Mouse (Mus musculus): ENCODE data around the gene Flcn.

Flcn gene

DNA sequence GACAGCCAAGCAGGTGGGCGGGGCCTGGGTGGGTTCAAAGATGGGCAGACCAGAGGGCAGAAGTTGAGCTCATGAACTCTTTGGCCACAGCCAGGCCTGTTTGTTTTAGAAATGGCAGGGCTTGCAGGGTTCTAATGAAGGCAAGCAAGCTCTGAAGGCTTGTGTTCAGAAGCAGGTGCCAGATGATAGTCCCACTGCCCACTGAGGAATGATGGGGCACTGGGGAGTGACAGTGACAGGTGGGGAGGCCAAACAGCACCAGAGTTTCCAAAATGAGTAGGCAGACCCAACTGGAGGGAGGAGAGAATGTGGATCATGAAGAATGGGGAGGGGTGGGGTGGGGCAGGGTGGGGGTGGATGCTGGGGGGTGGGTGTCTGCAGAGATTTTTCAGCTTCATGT, 4.6 kb downstream of the Flcn start:
- no peak for DNase-seq

DNA sequence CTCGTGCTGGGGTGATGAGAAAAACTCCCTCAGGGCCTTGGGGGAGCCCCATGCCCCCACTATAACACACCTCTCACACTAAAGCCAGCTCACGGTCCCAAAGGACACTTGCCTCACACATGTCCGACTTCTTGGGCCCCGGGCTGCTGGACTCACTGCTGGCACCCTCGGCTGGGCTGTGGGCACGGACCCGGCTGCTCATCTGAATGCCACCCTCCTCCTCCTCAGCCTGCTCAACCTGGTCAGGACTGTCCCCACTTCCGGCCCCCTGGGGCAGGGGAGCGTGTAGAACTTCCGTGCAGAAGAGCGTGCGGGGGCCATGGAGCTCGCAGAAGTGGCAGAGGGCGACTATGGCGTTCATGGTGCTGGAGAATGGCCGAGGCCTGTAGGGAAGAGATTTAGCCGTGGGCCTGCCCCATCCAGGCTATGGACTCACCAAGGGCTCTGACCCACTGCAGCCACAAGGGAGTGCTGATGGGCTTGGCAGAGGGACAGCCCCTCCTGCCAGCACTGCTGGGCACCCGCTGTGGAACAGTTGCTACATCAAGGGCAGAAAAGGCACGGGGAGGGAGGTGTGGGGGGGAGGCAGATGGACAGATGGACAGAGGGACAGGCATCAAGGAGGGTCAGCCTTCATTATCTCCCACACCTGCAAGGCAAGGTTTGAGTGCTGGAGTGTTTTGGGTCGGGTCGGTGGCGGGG, 5.3 kb downstream of the Flcn start:
- DNase-seq = peak; percentile 58 to 64

DNA sequence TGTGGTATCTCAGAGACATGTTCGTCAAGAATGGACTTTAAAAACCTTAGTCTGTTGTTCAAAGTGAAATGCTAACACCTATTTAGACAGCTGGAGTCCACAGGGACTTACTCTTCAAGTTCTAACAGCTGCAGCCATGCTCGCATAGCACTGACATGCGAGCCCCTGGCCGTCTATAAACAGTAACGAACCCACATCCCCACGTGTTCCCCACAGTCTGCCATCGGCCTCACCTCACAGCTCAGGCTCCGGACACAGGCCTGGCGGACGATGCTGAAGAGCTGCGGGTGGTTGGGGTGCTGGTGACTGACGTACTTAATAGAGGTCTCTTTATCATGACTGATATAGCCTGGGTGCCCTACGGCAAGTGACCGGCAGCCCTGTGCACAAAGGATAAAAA, 6.3 kb downstream of the Flcn start:
- no peak for DNase-seq

DNA sequence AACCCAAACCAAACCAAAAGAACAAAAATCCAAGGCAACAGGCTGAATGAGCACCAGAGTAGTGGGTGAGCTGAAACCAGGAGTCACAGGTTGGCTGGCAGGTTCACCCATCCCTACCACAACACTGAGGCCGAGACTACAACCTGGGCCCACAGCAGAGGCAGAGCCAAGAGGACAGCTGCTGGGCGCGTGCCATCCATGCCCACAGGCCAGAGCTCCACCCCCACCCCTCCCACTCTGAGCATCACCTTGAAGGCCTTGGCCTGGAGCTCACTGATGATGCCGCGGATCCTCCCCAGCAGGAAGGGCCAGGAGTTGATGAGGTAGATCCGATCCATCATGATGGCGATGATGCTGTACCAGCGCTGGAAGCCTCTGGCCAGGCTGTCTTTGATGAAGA, 7.9 kb downstream of the Flcn start:
- no peak for DNase-seq

DNA sequence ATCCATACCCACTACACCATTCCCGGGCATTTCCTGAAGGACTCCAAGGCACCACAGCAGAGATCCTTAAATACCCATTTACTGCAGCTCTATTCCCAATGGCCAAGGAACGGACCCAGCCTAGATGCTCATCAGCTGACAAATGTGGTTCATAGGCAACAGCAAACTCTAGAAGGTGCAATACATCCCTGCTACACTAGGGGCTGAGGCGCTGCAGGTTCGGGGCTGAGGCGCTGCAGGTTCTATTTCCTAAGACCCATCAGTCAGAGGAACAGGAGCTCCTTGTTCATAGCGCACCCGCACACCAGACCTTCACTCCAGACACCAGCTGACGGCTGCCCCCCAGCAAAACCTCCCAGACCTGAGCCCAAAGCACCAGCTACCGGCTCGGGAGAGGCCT, 9.4 kb downstream of the Flcn start:
- DNase-seq = no peak

DNA sequence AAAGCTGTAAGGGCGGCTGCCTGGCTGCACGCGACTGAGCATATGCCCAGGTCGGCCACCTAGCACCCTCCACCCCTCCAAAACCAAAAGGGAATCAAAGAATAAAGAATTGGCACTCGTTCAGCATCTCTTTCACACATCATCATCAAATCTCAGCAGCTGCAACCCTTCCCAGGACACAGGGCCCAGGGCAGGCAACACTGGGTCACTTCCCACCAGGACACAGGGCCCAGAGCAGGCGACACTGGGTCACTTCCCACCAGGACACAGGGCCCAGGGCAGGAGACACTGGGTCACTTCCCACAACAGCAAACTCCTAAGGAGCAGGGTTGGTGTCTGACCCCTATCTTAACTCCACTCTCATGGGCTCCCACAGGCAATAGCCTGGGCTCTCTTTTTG, 16.4 kb downstream of the Flcn start:
- no peak for DNase-seq

DNA sequence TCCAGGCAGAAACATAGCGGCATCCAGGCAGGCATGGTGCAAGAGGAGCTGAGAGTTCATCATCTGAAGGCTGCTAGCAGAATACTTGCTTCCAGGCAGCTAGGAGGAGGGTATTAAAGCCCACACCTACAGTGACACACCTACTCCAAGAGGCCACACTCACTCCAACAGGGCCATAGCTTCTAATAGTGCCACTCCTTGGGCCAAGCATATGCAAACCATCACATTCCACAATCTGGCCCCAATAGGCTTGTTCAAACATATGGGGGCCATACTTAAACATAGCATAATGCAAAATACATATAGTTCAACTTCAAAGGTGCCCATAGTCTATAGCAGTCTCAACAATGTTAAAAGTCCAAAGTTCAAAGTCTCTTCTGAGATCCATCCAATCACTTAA, 20.5 kb downstream of the Flcn start:
- no peak for DNase-seq

DNA sequence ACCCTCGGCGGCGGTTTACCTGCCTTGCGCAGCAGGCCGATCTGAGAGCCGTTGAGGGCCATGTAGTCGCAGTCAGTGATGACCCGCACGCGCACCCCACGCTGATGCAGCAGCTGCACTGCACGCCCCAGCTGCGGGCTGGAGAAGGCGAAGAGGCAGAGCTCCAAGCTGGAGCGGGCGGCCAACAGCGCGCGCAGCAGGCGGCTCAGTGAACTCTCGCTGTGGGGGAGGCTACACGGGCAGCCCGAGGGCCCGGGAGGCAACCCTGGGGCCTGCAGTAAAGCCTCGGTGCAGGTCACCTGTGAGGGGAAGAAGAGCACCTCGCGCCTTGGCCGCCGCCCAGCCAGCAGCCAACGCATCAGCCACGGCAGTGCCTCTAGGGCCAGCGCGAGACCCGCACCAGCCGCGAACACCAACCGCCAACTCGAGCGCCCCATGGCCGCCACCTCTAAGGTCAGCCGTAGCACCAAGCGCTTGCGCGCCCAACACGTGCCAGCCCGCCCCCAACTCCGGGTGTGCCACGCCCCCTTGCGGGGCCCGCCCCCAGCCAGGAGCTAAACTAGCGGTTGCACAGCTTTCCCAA, 22.5 kb downstream of the Flcn start, which contains the start of gene Pld6:
Pld6 (minus strand) TSS at position 447 of the 583 bp plus-strand sequence.
- DNase-seq = peak; percentile 57 to 68

DNA sequence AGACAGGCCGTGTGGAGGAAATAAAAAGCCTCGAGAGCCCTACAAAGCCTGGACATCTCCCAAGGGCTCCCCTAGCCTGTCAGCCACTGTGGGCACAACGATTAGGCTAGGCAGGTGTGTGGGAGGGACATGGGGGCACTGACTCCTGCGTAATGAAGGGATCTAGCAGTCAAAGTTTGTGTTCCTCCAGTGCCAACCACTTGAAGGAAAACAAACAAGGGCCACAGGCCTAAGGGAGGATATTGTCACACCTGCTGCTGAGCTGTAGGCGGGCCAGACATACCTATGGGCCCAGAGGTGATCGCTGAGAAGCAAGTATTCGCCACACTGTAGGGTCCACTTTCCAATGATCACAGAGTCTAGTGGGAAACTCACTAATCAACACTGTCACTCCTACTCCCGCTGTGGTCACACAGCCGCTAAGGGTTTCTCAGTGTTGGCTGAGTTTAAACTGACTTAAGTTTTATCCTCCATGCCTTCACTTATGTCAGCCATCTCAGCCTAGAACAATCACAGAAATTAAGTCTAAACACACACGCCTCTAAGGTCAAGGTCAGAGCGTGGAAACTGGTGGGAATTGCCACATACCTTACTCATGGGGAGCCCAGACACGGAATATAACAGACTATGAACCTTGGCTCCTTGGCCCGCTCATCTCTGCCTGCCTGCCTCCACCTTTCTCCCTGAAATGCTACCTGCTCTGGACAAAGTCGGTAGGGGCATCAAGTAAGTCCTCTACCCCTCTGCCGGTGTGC, 23.2 kb downstream of the Flcn start:
- no peak for DNase-seq

DNA sequence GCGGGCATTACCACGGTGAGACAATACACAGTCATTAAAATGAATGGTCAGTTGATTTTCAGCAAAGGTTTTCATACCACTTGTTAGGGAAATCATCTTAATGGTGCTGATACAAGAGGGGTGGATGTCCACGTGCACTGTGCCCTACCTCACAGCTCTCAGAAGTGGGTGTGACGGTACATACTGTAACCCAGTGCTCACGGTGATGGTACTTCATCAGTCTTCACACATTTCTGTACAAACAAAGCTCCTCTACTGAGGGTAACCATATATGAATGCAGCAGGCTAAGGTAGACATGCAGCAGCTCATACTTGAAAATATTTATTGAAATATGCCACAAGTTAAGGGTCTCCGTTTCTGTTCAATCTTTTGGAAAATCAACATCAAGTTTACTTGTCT, 26.2 kb downstream of the Flcn start:
- no peak for DNase-seq

DNA sequence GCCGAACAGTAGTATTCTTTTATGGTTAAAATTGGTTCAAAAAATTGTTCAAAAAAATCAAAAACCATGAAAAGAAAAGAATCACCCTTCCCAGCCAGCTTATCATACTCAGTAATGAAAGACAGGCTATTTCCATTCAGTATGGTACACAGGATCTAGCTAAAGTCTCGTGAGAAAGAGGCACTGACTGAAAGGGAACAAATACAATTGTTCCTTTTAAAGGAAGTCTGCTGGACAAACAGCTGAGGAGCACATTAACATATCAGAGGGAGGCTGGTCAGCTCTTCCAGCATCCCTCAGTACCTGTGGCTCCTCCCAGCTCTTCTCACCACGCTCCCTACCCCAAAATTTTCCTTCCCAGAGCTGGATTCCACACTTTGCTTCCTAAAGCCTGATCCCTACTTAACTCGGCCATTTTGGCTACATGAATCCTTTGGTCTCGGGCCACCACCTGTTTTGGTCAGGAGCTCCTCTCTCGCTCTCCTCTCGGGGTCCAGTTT, 27.7 kb downstream of the Flcn start:
- no peak for DNase-seq

DNA sequence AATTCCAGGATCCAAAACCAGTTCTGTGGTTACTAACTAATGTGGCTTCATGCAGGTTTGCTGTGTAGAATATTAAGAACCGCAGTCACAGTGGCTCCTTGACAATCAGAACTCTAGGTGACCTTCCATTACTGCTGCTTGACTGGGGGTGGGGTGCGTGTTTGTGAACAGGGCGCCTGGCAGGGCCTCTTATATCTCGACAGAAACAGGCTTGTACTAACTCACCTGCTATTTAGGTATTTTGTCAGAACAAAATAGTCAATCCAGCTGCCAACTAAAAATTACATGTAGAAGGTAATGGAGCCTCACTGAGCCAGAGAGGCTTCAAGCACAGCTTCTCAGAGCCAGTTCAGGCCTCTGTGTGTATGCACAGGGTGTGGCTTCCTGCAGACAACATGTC, 29.6 kb downstream of the Flcn start:
- no peak for DNase-seq

DNA sequence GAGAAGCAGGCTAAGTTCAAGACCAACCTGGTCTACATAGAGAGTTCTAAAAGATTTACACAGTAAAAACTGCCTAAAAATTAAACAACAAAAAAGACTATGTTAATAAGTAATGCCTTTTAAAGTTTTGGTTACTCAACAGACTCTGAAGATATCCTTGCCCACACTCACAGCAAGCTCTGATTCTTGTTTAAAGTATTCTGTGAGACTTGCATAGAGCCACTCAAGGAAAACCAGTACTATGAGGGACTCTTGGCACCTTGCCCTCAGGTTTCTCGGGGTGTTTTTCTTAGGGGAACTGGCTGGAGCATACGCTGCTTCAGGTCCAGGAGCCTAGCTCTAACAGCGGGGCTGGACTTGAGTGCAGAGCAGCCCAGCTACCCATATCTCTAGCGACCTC, 30.4 kb downstream of the Flcn start:
- DNase-seq = no peak

DNA sequence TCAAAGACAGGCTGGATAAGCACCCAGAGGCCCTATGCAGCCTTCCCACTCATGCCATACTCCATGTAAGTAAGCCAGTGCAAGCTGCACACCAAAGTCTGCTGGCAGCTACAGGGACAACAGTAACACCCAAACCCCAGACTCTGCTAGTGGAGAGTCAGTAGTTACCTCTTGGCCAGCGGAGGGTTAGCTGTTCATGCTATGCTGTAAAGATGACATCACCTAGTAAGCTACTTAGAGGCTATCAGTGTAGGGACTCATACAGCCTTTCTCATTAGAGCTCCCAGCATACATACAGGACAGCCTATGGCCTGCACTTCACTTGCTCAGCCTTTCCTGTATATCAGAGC, 31.0 kb downstream of the Flcn start:
- no peak for DNase-seq

DNA sequence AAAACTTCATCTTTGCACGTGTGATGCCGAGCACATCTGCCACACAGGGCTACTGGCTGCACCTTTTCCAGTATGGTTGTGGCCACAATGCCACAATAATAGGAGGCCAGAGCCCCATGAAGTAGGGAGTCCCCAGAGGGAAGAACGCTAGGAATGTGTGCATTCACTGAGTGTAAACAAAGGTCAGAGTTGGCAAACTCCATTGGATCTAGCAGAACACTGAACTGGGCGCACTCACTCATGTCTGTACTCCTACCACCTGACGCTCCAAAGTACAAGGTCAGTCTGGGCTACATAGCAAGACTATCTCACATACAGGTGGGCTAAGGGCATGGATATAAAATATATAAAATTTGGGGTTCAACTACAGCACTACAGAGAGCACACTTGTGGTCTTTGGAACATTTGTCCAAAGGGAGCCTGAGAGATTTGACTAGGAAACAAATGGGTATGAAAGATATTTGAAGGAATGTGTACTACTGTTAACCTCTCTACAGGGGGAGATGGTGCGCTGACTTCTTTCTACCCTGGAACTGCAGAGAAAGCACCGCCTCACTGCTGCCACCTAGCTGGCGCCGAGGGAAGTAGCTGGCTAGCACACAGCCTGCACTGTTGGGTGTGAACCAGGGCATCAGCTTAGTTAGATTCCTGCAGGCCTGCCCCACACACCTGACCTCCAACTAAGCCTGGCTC, 31.5 kb downstream of the Flcn start:
- DNase-seq = peak; percentile 86 to 89

DNA sequence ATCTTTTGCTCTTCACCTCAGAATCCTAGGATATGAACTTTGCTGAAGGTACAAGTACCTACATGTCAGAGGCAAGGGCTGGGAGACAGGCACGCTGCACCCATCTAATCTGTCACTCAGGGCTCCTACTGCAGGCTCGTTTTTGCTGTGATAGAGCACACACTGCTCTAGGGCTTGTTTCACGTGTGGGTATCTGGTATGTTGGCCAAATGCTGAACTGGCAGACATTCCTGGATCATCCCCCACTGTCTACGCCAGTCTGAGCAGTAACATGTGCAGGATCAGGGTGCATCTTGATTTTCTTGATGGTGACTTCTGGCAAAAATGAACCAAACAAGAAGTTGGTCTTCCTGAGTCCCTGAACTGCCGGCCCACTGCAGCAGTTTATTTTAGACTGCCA, 32.6 kb downstream of the Flcn start:
- peak in 1 of 2 experiments; percentile 36 for DNase-seq

DNA sequence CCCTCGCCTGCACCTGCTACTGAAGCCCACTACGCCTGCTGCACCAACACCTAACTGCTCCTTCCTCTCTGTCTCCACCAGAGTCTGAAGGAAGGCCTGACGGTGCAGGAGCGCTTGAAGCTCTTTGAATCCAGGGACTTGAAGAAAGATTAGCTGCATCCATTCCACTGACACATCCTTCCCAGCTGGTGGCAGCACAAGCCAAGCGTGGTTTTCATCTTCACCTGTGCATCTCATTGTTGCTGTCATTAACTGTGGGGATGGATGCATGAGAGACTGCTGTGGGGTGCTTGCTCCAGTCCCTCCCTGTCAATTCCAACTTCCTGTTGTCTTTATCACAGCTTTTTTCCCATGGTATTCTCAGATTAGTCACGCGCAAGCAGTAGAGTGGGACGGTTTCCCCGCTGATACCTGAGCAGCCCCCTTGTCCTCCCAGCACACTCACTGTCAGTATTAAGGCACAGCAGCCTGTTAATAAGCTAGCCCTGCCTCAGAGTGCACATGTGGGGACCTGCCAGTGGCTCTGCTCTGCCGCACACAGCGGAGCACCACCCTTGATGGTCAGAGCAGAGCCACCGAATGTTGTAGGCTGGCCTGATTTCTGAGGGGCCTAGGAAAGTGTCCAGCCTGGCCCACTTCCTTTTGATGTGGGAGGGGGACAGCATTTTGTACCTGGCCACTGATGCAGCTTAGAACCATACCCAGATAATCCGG, 34.2 kb downstream of the Flcn start:
- DNase-seq = no peak

DNA sequence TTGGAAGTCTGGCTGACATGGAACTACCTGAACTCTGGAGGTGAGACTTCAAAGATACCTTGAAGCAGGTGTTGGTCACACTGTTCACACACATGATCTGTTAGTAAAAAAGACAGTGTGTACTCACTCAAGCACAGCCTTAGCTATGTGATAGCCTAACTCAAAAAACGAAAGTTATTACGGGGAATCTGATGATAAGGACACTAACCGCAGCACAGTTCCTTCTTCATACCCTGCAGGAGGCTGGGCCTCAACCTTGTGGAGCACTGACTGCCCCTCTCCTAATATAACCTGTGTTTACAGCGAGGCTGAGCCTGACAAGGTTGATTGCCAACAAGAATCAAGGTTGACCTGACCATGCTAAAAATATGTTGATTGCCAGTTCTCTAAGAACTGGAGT, 35.3 kb downstream of the Flcn start:
- no peak for DNase-seq

DNA sequence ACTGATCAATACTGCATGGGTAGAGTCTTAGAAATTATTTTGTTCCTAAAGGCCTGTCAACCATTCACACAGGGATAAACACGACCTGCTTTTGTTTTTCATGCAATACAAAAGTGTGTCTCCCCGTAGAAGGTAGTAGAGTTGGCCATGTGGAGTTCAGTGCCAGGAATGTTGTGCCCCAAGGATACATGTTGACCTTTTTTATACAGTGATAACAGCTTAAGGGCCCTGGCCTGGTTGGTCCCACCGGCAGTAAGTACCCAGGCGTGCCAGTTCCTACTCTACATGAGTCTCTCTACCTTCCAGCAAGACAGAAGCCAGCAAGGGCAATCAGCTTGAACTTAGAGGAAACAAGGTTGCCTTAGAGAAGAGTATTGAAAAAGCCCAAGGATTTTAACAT, 36.9 kb downstream of the Flcn start:
- peak in 1 of 2 experiments; percentile 37 for DNase-seq

DNA sequence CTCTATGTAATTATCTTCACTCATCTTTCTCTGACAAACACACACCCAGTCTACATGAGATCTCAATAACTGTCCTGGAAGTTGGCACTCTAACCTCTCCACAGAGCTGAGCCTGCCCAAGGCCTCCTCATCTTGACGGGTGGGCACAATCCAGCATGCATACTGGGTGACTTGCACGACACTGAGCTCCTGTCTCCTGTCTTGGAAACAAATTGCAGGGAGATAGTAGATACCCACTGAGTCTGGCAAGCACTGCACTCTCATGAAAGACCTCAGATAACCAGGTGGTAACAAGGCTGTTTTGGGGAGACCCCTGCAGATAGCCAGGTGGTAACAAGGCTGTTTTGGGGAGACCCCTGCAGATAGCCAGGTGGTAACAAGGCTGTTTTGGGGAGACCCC, 37.5 kb downstream of the Flcn start:
- DNase-seq = peak; percentile 54 to 71

DNA sequence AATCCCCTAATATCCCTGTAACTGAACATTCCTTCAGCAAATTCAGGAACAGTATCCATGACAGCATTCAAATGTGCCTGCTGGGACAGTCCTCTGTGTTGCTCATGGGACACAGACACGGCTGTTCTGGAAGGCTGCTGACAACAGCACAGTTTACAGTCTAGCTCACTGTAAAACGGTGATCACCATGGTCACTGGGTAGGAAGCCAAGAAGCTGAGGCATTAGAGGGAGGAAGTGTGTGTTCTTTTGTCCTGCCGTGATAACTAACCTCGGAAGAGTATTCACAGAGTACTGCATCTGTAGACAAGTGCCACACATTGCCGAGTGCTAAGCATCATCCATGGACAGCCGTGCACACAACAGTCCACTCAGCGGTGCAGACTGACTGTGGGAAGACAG, 39.1 kb downstream of the Flcn start:
- no peak for DNase-seq

DNA sequence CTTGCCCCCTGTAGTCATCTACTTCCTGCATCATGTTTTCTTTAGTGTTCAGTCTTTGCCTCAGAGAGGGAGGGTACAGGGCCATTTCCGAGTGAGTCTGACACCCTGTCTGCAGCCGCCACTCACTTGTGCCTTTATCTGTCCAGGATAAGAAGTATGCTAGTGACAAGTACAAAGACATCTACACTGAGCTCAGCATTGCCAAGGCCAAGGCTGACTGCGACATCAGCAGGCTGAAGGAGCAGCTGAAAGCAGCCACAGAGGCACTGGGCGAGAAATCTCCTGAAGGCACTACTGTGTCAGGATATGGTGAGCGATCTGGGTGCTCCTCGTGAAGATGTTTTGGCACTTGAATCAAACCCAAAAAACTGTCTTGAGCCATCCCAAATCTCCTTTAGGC, 40.1 kb downstream of the Flcn start:
- DNase-seq = no peak

DNA sequence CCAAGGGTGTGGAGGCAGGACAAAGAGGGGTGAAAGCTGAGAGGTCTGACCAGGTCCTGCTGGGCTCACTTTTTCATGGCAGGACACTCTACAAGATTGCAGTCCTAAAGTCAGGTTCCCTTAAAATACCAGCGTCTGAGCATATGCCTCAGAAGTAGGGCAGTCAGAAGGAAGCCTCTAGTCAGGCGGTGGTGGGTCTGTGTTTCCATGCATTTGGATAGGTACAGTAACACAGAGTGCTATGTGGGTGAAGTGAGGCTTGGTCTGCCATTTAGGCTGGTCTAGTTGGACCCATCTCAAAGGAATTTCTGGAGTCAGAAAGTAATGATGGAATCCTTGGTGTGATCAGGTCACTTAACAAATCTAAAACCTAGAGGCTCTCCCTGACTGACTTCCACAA, 40.5 kb downstream of the Flcn start:
- no peak for DNase-seq

Measured in cerebellum, postnatal 10 days (tissue).